Mouse (Mus musculus) ovary, postnatal 36 days (tissue): ENCODE data around the gene Carmil1.
A peak's percentile ranks its signal among the peaks of the same experiment; 100 is the strongest.

Source experiments
- DNase-seq: peaks from one replicate; pipeline ENCODE4 v3.0.0; 2022; ENCODE audit warnings: low spot score, mixed read lengths

Carmil1 gene

DNA sequence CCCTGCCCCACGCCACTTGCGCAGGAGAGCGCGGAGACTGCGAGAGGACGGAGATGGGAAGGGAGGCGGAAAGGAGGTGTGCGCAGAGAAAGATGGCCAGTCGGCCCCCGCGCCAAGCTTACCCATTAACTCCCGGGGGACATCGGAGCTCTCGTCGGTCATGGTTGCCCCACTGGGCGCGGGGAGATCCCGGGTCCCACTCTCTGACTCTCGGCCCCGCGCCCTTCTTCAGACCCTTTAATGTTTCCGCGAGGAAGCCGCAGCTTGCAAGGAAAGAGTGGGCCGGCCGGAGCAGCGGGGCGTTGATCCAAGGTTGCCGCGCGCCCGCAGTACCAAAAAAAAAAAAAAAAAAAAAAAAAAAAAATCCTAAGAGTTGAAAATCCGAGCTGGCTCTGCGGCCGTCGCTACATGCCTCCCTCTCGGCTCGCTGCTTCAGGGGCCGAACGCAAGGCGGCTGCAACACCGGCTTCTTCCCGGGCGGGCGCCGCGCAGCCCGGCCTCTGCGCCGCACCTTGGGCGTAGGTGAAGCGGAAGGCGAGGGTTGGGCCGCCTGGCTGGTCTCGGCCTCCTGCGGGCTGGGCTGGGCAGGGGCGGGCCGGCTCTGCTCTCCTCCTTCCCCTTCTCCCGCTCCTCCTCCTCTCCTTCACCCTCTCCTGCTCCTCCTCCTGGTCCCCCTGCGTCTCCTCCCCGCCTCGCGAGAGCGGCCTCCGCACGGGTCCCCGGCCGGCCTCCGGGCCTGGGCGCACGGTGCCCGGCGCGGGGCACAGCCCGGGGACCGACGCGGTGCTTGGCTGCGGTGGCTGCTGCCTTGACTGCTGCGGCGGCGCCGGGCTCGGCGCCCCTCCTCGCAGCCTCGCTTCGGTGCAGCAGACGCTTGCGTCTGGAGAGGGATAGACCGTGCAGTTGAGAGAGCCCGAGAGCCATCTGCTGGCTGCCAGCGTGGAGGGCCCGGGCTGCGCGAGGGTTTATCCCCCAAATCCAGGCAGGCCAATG lies at the start of gene Carmil1:
Gene Carmil1, minus strand, starts transcription at position 357 of the 993 bp plus-strand sequence.
- DNase-seq = peak; percentile 86

DNA sequence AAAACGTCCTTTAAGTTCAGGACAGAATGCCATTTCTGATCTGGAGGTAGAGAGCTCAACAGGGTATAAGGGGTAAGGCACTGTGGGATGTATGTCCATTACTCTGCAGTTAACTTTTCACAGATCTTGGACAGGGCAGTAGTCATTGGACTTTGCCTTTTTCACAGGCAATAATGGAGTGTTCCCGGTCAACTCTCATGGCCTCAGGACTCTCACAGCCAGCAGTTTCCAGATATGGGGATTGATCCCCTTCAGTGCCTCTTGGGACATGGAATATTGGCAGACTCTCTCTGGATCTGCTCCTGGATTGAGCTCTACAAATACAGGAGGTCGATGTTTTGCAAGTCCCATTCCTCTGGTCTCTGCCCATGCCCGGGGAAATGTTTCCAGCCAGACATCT lies 49.5 kb upstream of the Carmil1 start:
- DNase-seq = no peak

DNA sequence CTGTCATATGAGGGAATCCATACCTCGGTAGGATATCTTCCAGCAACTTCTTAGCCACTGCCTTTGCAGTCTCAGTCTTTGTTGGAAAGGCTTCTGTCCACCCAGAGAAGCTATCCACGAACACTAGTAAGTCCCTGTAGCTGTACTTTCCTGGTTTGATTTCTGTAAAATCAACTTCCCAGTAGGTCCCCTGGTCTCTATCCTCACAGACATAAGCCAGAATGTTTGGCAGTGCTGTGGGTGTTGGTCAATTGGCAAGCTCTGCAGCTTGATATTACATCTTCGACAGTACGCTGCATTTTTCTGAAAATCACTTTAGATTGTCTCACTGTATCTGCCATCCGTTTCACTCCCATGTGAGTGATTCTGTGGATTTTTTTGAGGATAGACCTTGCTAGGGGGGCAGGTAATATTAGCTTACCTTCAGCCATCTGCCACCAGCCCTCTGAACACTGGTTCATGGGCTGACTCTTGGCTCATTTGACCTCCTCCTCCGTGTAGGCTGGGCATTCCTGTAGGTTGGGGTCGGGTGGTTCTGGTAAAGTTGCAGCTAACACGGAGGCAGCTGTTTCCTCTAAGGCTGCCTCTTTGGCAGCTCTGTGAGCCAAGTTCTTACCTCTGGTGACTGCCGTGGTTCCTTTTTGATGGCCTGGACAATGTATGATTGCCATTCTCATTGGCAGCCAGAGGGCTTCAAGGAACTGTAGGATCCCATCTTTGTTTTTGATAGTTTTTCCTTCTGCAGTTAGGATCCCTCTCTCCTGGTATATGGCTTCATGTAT lies 47.6 kb upstream of the Carmil1 start:
- no peak for DNase-seq

DNA sequence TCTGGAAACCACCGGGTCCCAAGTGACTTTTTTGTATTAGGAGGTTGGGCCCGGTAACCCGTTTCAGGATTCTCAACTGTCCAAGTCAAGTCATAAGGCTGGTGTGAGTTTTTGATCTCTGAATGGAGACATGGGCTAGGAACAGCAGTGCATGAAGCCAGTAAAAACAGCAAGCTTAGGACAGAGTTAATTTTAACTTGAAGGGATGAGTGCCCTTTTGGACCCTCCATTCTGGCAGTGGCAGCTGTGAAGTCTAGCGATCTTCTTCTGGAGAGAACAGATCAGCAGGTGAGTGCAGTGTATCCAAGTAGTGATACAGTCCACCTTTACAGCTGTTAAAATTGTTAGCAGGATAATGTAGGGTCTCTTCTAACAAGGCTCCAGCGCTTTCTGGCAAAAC lies 46.6 kb upstream of the Carmil1 start, which contains the start of gene Cmah:
Gene Cmah, plus strand, starts transcription at position 204 of the 400 bp plus-strand sequence.
- DNase-seq = no peak

DNA sequence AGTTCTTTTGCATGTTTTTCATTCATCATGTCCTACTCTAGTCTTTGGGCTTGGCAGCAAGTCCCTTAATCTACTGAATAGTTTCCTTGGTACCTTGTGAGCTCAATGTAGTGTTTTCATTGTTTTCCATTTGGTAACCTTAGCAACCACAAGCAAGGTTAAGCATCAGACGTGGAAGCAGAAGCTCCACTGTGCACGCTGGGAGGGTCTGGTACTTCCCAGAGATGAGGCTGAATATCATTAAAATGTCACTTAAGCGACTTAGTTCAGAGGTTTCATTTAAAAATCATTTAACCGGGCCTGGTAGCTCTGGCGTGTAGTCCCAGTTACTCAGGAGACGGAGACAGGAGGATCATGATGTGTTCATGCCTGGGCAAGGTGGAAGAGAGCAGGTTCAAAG lies 40.7 kb upstream of the Carmil1 start:
- no peak for DNase-seq

DNA sequence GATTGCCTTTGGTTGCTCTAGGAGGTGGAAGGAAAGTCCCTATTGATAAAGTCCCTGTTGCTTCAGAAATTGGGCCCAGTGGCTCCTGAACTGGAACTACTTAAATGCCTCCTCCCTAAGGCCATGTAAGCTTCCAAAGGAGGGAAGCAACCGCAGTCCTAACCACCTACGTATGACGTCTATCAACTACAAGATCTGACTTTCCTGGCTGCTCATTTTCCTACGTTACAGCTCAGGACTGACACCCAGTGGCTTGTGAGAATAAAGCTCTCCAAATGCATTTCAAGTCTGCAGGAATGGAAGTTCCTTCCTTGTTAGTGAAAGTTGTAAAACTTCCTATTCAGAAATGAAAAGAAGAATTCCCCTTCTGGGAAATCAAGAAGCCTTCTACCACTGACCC lies 38.0 kb upstream of the Carmil1 start:
- no peak for DNase-seq

DNA sequence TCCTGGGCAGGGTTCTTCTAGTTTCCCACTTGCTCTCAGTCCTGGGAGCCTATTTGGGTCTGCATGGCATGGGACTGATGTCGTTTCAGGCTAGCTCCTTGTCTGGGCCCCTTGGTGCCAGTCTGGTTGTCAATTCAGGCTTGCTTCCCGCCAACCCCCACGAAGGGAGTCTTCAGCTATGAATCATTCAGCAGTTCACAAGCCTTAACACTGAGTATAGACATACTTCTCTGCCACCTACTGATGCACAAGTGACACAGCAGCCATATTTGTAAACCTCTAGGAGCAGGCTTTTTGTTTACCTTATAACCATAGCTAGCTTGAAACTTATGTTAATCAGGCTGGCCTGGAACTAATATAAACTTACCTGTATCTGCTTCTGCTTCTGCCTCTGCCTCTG lies 36.0 kb upstream of the Carmil1 start:
- DNase-seq = no peak

DNA sequence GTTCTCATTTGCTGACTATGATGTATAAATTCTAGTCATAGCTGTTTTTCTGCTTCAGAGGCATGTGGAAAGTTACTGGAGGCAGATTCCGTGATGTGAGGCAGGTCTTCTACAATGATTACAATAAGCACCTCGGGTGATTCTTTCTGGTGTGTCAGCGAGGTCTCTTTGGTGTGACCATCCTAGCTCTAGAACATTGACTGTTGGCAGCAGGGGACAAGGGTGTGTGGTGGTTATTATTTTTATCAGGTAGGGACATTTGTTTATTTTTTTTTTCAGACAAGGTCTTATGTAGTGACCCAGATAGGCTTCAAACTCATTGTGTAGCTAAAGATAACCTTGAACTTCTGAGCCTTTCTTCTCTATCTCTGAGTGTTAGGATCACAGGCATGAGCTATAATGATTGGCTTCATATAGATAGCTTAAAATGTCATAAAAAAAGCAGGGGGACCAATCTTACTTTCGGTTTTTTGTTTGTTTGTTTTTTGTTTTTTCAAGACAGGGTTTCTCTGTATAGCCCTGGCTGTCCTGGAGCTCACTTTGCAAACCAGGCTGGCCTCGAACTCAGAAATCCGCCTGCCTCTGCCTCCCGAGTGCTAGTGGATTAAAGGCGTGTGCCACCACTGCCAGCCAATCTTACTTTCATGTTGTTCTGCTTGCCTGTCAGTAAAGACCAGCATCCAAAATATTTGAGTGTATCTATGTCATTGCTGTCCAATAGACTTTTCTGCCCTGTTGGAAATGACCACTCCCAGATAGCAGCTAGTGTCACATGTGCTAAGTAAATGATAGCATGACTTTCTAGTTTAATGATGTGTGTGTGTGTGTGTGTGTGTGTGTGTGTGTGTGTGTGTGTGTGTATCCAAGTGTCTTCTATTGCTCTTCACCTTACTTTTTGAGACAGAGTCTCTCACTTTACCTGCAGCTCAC lies 30.7 kb upstream of the Carmil1 start:
- no peak for DNase-seq

DNA sequence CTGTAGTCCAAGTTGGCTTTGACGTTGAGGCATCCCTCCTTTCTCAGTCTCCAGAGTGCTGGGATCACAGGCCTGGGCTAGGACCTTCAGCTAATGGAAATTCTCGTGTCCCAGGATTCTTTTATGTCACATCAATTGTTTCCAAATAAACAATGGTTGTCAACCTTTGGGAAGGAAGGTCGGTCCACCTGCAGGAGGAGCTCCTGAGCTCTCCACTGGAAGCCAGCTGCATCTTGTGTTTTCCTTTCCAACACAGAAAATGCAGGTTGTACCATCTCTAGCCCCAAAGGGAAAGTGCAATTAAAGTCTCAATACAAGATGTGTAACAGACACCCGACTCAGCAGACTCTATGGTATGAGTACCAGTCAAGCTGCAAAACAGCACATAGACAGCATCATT lies 25.7 kb upstream of the Carmil1 start:
- no peak for DNase-seq

DNA sequence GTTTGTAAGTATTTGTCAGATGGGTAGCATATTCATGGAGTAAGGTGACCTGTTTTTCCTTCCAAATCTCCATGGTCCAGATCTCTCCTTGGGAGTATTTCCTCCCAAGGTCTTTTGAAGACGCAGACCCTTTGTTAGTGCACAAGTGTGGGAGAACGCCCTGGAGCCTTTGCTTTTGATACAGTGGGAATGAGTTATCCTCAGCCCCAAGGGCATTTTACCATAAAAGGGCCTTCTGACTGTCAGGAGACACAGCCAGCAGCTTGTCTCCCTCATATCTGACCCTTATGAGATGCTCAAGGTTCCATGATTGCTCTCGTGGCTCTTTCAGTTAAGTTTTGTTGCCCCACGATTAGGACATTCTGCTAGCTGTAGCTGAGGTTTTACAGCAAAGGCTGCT lies 24.9 kb upstream of the Carmil1 start:
- DNase-seq = no peak

DNA sequence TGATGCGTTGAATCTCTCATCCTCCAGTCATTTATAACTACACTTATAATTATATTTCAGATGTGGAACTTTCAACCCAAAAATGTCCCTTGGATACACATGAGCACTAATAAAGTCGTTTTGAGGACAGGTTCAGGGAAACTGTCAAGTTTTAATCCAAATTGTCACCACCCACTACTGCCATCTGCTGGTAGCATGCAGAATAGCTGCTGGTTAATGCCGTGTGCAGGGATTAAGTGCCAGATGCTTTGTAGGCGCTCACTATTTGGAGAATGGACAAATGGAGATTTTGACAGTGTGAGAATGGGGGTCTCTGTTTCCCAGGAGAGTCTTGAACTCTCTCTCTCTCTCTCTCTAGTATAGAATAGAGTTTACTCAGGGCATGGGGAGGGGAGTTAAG lies 16.7 kb upstream of the Carmil1 start:
- DNase-seq = peak; percentile 13

DNA sequence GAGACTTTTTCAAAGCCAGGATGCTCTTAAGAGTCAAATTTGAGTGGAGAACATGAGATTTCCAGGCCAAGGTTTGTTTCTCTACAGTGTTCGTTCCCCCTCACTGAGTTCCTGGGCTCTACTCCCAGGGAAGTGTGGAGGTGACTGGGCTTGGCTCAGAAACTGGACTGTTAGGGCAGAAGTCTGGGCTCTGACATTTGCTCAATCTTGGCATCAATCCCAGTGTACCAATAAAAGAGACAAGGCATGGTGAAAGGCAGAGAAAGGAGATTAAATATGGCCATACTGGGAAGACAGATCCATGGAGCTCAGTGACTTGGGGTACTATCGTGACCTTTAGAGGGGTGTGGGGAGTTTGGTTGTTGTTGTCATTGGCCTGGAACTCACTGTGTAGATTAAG lies 6.8 kb upstream of the Carmil1 start:
- no peak for DNase-seq

DNA sequence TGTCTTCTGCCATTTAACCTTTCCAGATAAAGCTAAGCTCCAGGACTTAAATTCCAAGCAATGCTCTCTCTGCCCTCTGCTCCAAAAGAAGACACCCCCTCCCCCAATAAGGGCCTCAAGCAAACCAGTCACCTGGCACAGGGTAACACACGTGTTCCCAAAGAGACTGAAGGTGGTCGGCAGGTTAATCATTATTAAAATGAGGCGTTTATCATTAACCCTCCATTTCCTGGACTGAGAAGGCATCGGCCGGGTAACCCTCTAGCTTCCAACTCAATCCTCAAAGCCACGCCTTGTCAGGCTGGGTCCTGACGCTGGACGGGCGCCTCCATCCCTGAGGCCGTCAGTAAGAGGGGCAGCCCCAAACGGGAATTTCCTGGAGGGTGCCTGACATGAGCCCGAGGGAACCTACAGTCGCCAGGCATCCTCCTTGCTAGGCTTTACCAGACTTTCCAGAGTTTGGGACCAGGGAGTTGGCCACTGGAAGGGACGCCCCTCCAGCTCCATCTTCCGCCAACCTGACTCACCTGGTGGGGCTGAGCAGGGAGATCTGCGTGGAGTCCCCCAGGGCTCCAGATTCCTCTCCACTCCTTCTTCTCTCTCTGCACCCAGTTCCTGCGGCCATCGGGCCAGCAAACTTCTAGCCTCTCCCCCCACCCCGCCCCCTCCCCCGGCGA lies 695 bp downstream of the Carmil1 start:
- DNase-seq = peak; percentile 26

DNA sequence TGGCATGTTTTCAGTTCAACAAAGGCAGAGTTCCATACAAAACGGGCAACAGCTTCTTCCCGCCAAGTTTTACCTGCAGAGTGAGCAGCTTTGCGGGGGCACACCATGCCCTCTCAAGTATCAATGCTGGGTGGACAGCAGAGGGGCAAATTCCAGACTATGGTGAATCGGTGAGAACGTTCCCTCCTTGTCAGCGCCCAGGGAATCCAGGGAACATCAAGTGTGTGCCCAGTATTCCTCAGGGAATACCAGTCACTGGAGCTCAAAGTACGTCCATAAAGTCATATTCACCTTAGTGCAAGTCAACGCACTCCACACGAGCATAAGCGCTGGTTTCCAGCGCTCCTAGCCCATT lies 1.2 kb downstream of the Carmil1 start:
- DNase-seq = no peak

DNA sequence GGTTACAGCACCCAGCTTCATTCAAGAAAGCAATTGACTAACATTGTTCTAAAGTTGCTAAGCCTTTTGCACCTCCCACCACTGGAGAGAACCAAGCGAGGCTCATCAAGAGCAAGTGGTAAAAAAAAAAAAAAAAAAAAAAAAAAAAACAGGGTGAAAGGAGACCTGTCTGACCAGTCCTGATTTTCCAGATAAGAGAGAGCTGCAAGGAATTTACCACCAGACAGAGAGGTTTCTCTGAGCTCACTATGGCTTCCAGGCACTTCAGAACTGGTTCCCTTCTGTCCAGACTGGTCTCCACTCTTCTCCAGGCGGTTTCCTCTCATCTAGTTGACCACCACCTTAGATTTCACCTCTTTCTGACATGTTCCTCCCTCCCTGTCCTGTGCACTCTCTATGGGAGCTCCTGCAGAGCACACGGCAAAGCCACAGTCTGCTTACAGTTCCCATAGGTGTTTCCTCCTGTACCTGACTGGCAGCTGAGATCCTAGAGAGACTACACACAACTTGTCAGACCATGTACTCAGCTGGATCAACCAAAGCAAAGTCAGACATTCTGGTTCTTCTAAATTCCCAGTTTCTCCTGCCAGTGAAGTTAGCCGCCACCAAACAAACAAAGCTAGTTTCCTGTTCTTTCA lies 7.7 kb downstream of the Carmil1 start:
- DNase-seq = no peak

DNA sequence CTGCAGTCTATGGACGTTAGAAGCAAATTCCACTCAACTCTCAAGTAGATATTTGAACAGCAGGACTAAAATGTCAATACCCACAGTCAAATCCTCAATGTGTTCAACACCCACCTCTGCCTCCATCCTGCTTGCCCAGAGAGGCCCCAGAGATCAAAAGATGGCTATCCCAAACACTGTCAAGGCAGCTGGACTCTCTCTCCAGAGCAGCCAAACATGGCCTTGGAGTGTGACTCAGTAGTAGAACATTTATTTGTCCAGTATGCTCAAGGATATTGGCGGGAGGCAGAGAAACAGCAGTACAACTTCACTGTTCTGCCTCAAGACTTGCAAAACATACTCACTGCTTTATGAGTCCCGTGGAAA lies 11.5 kb downstream of the Carmil1 start:
- DNase-seq = no peak

DNA sequence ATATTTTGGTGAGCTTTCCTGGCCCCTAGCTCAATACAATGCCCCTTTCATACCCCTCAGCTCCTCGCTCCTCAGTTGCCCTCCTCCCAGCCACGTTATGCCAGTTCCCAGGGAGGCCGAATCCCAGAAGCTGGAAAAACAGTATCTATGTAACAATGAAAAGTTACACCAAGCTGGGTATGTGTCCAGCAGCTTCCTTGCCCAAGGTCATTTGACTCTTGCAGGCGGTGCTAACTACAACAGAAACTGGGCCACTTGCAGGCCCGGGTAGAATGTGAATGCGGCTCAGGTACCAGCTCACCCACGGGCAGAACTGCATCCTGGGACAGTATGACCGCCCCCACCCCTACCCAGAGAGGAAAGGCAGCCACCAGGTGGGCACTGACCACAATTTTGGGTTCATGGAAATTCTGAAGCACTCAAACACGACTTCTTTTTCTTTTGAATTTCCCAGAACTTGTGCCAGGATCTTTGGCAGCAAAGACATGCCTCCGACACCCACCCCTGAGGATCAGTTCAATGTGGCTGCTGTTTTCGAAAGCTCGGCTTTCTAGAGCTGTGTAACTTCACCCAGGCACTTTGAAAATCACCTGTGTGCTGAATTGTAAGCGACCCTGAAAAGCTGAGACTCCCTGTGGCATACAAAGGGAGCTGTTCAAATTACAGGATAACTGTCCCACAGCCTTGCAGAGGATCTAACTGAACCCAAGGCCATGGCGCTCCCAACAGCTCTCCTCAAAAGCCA lies 12.1 kb downstream of the Carmil1 start:
- DNase-seq = peak; percentile 39

DNA sequence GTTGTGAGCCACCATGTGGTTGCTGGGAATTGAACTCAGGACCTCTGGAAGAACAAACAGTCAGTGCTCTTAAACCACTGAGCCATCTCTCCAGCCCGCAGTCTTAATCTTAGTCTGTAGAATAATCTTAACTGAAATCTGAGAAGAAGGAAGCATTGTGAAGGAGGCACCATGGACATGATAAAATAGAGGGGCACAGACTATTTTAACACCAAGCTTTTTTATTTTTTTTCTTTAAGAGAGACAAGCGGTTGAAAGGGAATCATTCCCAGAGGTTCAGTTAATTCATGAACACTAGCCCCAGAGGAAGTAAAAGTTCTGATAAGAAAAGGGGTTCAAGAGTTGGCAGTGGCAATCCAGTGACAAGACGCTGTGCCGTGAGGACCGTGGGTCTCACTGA lies 15.8 kb downstream of the Carmil1 start:
- no peak for DNase-seq

DNA sequence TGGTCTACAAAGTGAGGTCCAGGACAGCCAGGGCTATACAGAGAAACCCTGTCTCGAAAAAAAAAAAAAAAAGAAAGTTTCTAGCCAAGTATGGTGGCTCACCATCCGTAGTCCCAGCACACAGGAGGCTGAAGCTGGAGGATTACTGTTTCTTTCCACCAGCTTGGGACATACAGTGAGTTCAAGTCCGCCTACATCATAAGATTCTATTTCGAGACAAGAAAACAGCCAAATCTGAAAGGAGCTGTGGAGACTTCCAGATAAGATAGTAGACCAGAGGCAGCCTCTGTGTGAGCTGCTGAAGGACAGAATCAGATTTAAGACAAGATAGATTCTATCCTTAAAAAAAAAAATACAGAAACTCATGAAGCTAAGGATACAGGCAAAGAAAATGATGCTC lies 17.0 kb downstream of the Carmil1 start:
- DNase-seq = no peak
